Mouse (Mus musculus) liver, adult 2 months (tissue): ENCODE measurements around the gene Eng. TPM values are rescaled to one million over a fixed set of nuclear protein-coding genes. Genes with fewer than 3 reads are reported as not detected.

ENCODE experiments used
- DNase-seq: peaks from one replicate; pipeline ENCODE4 v3.0.0-alpha.2; 2011; ENCODE audit warnings: low read depth, low spot score; ENCODE audit errors: extremely low read depth
- H3K27ac ChIP-seq: fragments of 200-500 bp; replicated peaks from 2 replicates; pipeline ENCODE4 v1.5.1; 2012; ENCODE audit warnings: low read depth, mild to moderate bottlenecking, control low read depth, inconsistent platforms, low read length; ENCODE audit not compliant: insufficient read depth
- H3K27me3 ChIP-seq: fragments of 200-500 bp; 2 replicates; pipeline ENCODE4 v1.6.1; 2012; ENCODE audit warnings: mild to moderate bottlenecking, moderate library complexity, low read length, inconsistent platforms; ENCODE audit not compliant: control insufficient read depth, insufficient read depth
- H3K36me3 ChIP-seq: fragments of 200-500 bp; 2 replicates; pipeline ENCODE4 v1.6.1; 2012; ENCODE audit warnings: low read length, inconsistent platforms; ENCODE audit not compliant: control insufficient read depth, insufficient read depth
- H3K4me1 ChIP-seq: fragments of 200-500 bp; 2 replicates; pipeline ENCODE4 v1.6.1; 2011; ENCODE audit warnings: low read length; ENCODE audit not compliant: control insufficient read depth, insufficient read depth
- H3K4me3 ChIP-seq: fragments of 200-500 bp; 2 replicates; pipeline ENCODE4 v1.5.1; 2011; ENCODE audit warnings: low read depth, mild to moderate bottlenecking, control low read depth, low read length, moderate library complexity; ENCODE audit not compliant: insufficient read depth
- H3K79me2 ChIP-seq: fragments of 200-500 bp; 2 replicates; pipeline ENCODE4 v1.6.1; 2012; ENCODE audit warnings: inconsistent platforms, mild to moderate bottlenecking, low read length, moderate library complexity; ENCODE audit not compliant: control insufficient read depth, insufficient read depth
- H3K9ac ChIP-seq: fragments of 200-500 bp; 2 replicates; pipeline ENCODE4 v1.6.1; 2012; ENCODE audit warnings: low read depth, mild to moderate bottlenecking, control low read depth, inconsistent platforms, low read length
- CTCF ChIP-seq: fragments of 200-500 bp; IDR thresholded peaks from 2 replicates; pipeline ENCODE4 v1.5.1; 2011; ENCODE audit warnings: low read depth, low read length, control low read depth
- POLR2A ChIP-seq: fragments of 200-500 bp; IDR thresholded peaks from 2 replicates; pipeline ENCODE4 v1.6.1; 2011; ENCODE audit warnings: low read length, control low read depth; ENCODE audit not compliant: insufficient read depth; ENCODE audit errors: extremely low read depth
- WGBS: fragments of 180-500 bp; shearing (Covaris S2); methylation state at CpG from one replicate; pipeline ENCODE4 v1.1.7; 2018; 5-methylcytosine and 5-hydroxymethylcytosine counted together
- polyA plus RNA-seq: library from polyadenylated mRNA; depleted of rRNA; stranded (reverse); fragments of >200 nt; gene quantifications from 2 replicates; pipeline ENCODE4 v1.2.3, GENCODE M21; 2012
- total RNA-seq: library from RNA; depleted of rRNA; stranded (reverse); fragments of >200 nt; gene quantifications from 2 replicates; pipeline ENCODE4 v1.2.3, GENCODE M21; 2014

The Eng gene
- total and polyA plus RNA-seq, 2 experiments: 14.2 to 70.8 TPM

- Histone ChIP-seq H3K4me3 (no peak overlapping the region), H3K79me2 (peaks cover 18% of the 10 kb centered on the region; the same call in 1 of the 2 replicates), H3K4me1 (peaks cover 22% of the 10 kb centered on the region), H3K27ac (peak overlapping the region; percentile 80), H3K27me3 (no peaks in the 10 kb centered on the region), H3K9ac (no peak overlapping the region), H3K36me3 (peaks cover 1% of the 10 kb centered on the region; the same call in 1 of the 2 replicates)
- peak; percentile 85 for DNase-seq
- 0 out of 2 replicates have a peak, but pooled peaks have one; percentile 4 for TF ChIP-seq CTCF
- no peak for TF ChIP-seq POLR2A
- 13% methylated on average over 4 of the region's 4 CpGs for WGBS
Measured at GRCm38 (mm10) chr2:32714987-32715425, 68.6 kb downstream of the Eng start.

- no peak overlapping the region for H3K9ac ChIP-seq
- no peak overlapping the region for H3K4me3 ChIP-seq
- H3K27ac ChIP-seq: no peak overlapping the region
- H3K27me3 ChIP-seq: no peaks in the 10 kb centered on the region
- no peaks in the 10 kb centered on the region for H3K36me3 ChIP-seq
- peaks cover 15% of the 10 kb centered on the region for H3K4me1 ChIP-seq
- no peaks in the 10 kb centered on the region for H3K79me2 ChIP-seq
- no peak for DNase-seq
- 91% methylated on average over 9 of the region's 9 CpGs for WGBS
- TF ChIP-seq POLR2A (no peak), CTCF (no peak)
Measured at GRCm38 (mm10) chr2:32718761-32719160, 72.4 kb downstream of the Eng start.

GRCm38 (mm10) chr2:32720053-32720452 is 73.7 kb downstream of the Eng start:
- Histone ChIP-seq H3K27me3 (no peaks in the 10 kb centered on the region), H3K9ac (no peak overlapping the region), H3K36me3 (no peaks in the 10 kb centered on the region), H3K27ac (no peak overlapping the region), H3K79me2 (no peaks in the 10 kb centered on the region), H3K4me1 (peaks cover 2% of the 10 kb centered on the region; the same call in 1 of the 2 replicates), H3K4me3 (no peak overlapping the region)
- DNase-seq: no peak
- WGBS: 93% methylated on average over 3 of the region's 3 CpGs
- no peak for TF ChIP-seq POLR2A
- no peak for TF ChIP-seq CTCF

GRCm38 (mm10) chr2:32720681-32721229 is 74.4 kb downstream of the Eng start, which contains the start of gene Sh2d3c:
Gene Sh2d3c (plus strand): TSS chr2:32721055.
- DNase-seq: no peak
- Histone ChIP-seq H3K79me2 (no peaks in the 10 kb centered on the region), H3K27me3 (no peaks in the 10 kb centered on the region), H3K36me3 (no peaks in the 10 kb centered on the region), H3K9ac (no peak within 1 kb of the TSS; the same call in 1 of the 2 replicates), H3K4me1 (no peaks in the 10 kb centered on the region), H3K27ac (no peak within 1 kb of the TSS), H3K4me3 (no peak within 1 kb of the TSS)
- TF ChIP-seq CTCF (no peak), POLR2A (no peak)
- 77% methylated on average over 8 of the region's 8 CpGs for WGBS

GRCm38 (mm10) chr2:32722046-32722445 is 75.7 kb downstream of the Eng start:
- no peaks in the 10 kb centered on the region for H3K27me3 ChIP-seq
- H3K36me3 ChIP-seq: no peaks in the 10 kb centered on the region
- WGBS: 72% methylated on average over 6 of the region's 6 CpGs
- H3K4me1 ChIP-seq: no peaks in the 10 kb centered on the region
- no peak overlapping the region for H3K9ac ChIP-seq
- TF ChIP-seq CTCF: no peak
- H3K4me3 ChIP-seq: no peak overlapping the region
- H3K79me2 ChIP-seq: no peaks in the 10 kb centered on the region
- no peak for DNase-seq
- no peak overlapping the region for H3K27ac ChIP-seq

GRCm38 (mm10) chr2:32722581-32722980 is 76.2 kb downstream of the Eng start:
- Histone ChIP-seq H3K27me3 (no peaks in the 10 kb centered on the region), H3K4me3 (no peak overlapping the region), H3K9ac (no peak overlapping the region), H3K79me2 (no peaks in the 10 kb centered on the region), H3K27ac (no peak overlapping the region), H3K4me1 (no peaks in the 10 kb centered on the region), H3K36me3 (no peaks in the 10 kb centered on the region)
- 83% methylated on average over 3 of the region's 3 CpGs for WGBS
- no peak for DNase-seq
- TF ChIP-seq POLR2A (no peak), CTCF (no peak)
